10 mouse cellular contexts compared by ENCODE assay signal in the genomic region with DNA sequence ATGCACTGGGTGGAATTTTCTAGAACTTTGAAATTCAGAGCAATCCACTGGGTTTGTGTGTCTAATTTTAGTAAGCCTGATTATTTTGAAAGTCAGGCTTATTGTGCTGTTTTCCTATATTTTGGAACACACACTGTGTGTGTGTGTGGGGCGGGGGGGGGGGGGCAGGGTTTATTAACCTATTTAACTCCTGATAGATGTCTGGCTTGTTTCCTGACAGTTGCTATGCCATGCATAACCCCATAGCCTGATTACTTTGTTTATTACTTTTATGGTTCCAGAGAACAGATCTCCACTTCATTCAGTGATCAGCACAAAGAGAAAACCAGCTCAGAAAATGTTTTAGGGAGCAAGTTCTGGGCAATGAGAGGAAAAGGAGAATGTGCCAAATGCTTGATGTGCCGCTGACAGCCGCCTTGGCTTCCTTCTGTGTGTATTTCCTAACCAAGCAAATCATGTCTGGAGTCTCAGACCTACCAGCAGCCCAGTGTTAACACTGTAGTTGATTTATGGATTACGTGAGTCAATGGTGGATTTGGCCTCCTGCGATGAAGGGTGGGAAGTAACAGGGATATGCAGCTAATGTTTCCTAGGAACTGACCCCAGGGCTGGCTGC.
DNase-seq lines count a peak whose midpoint lies in the region; ATAC-seq and TF ChIP-seq lines count a peak whose summit lies in the region.
"Had no signal": no experiment of that assay in that cellular context is flagged by ENCODE, and none has a peak within 500 bp of the region (broad histone marks: within the 10 kb centered on the region; RNA-seq: fewer than 3 reads in every experiment).

No protein-coding gene starts in this region.

- no peaks in the 10 kb centered on the region for H3K9me3 ChIP-seq in forebrain, embryonic 15.5 days
- no peaks in the 10 kb centered on the region for H3K9me3 ChIP-seq in forebrain, embryonic 11.5 days (ENCODE audit: control insufficient read depth, low read length)
- no peaks in the 10 kb centered on the region for H3K9me3 ChIP-seq in stomach, postnatal 0 days (ENCODE audit: control insufficient read depth, low read length)
- H3K9me3 ChIP-seq: embryonic facial prominence, embryonic 12.5 days; G1E had no signal

- H3K27ac ChIP-seq in forebrain, embryonic 15.5 days (replicated peaks), result peak overlapping the region; percentile 68
- H3K27ac ChIP-seq in forebrain, embryonic 11.5 days (ENCODE audit: low read depth, low read length), result no peak overlapping the region
- no peak overlapping the region for H3K27ac ChIP-seq in stomach, postnatal 0 days (replicated peaks)
- H3K27ac ChIP-seq: embryonic facial prominence, embryonic 12.5 days had no signal

- H3K9ac ChIP-seq in forebrain, embryonic 15.5 days (replicated peaks), result no peak overlapping the region
- no peak overlapping the region for H3K9ac ChIP-seq in forebrain, embryonic 11.5 days (ENCODE audit: low read length)
- no peak overlapping the region for H3K9ac ChIP-seq in stomach, postnatal 0 days (ENCODE audit: low read length)
- H3K9ac ChIP-seq: embryonic facial prominence, embryonic 12.5 days had no signal

- H3K4me1 ChIP-seq in forebrain, embryonic 15.5 days, result peaks cover 18% of the 10 kb centered on the region; the same call in 1 of the 2 replicates
- H3K4me1 ChIP-seq in forebrain, embryonic 11.5 days (replicated peaks; ENCODE audit: control insufficient read depth, insufficient read depth, low read length), result no peaks in the 10 kb centered on the region
- H3K4me1 ChIP-seq in stomach, postnatal 0 days (replicated peaks; ENCODE audit: control insufficient read depth, insufficient read depth), result no peaks in the 10 kb centered on the region
- H3K4me1 ChIP-seq: embryonic facial prominence, embryonic 12.5 days had no signal

- peak; percentile 86 for ATAC-seq in forebrain, embryonic 15.5 days (replicated peaks)
- no peak for ATAC-seq in forebrain, embryonic 11.5 days (replicated peaks; ENCODE audit: low FRiP score)
- ATAC-seq in stomach, postnatal 0 days (ENCODE audit: low FRiP score, low TSS enrichment), result no peak; the same call in 1 of the 2 replicates

- DNase-seq in forebrain, embryonic 11.5 days (ENCODE audit: low spot score), result no peak
- peak; percentile 38 to 61 for DNase-seq in right cerebral cortex, postnatal 10 days (ENCODE audit: low spot score in 2 of 2)
- no peak for DNase-seq in right cerebral cortex, postnatal 14 days
- DNase-seq in kidney, postnatal 10 days, result peak; percentile 15
- peak; percentile 19 for DNase-seq in stomach, postnatal 0 days (ENCODE audit: low spot score)
- DNase-seq in gastrocnemius, postnatal 36 days, result no peak
- no peak for DNase-seq in spleen, adult 18-20 months

- intact Hi-C loops in gastrocnemius, postnatal 36 days (cut with DNase I), result no loop called here

- no peaks in the 10 kb centered on the region for H3K27me3 ChIP-seq in forebrain, embryonic 15.5 days
- H3K27me3 ChIP-seq in forebrain, embryonic 11.5 days (ENCODE audit: control insufficient read depth, insufficient read depth, low read length), result no peaks in the 10 kb centered on the region
- H3K27me3 ChIP-seq in stomach, postnatal 0 days (ENCODE audit: control insufficient read depth, insufficient read depth, low read length), result no peaks in the 10 kb centered on the region
- H3K27me3 ChIP-seq: embryonic facial prominence, embryonic 12.5 days had no signal

- no peak for TF ChIP-seq EP300 in stomach, postnatal 0 days (optimal IDR thresholded peaks at IDR 0.05)

- no peak overlapping the region for H3K4me2 ChIP-seq in forebrain, embryonic 15.5 days (replicated peaks)
- no peak overlapping the region for H3K4me2 ChIP-seq in forebrain, embryonic 11.5 days (ENCODE audit: low read depth, low read length, severe bottlenecking)
- no peak overlapping the region for H3K4me2 ChIP-seq in stomach, postnatal 0 days (replicated peaks; ENCODE audit: low read depth)
- H3K4me2 ChIP-seq: embryonic facial prominence, embryonic 12.5 days had no signal

- no peak for TF ChIP-seq CTCF in stomach, postnatal 0 days (IDR thresholded peaks at IDR 0.05; ENCODE audit: low read depth)

- no peaks in the 10 kb centered on the region for H3K36me3 ChIP-seq in forebrain, embryonic 15.5 days
- H3K36me3 ChIP-seq in forebrain, embryonic 11.5 days (ENCODE audit: control insufficient read depth, insufficient read depth, low read length), result no peaks in the 10 kb centered on the region
- no peaks in the 10 kb centered on the region for H3K36me3 ChIP-seq in stomach, postnatal 0 days (ENCODE audit: control insufficient read depth, insufficient read depth, low read length)
- H3K36me3 ChIP-seq: embryonic facial prominence, embryonic 12.5 days; G1E had no signal

- no peak overlapping the region for H3K4me3 ChIP-seq in forebrain, embryonic 15.5 days
- no peak overlapping the region for H3K4me3 ChIP-seq in forebrain, embryonic 11.5 days (ENCODE audit: low read depth, low read length)
- H3K4me3 ChIP-seq in stomach, postnatal 0 days (ENCODE audit: low read depth, low read length), result no peak overlapping the region
- H3K4me3 ChIP-seq: embryonic facial prominence, embryonic 12.5 days had no signal

- WGBS in forebrain, embryonic 15.5 days, result 50% methylated on average over 5 of the region's 5 CpGs
- WGBS in forebrain, embryonic 11.5 days, result 93% methylated on average over 5 of the region's 5 CpGs
- WGBS in stomach, postnatal 0 days, result 37% methylated on average over 5 of the region's 5 CpGs

Comparison
In these comparisons a context has a peak if more than half of its experiments do, and no peak if none do; other contexts are left out.
1. DNase-seq: peak in right cerebral cortex, postnatal 10 days (2 of 2), kidney, postnatal 10 days (single experiment) and stomach, postnatal 0 days (single experiment); none in forebrain, embryonic 11.5 days (single experiment), right cerebral cortex, postnatal 14 days (single experiment), gastrocnemius, postnatal 36 days (0 of 2) and spleen, adult 18-20 months (0 of 2).